Mouse (Mus musculus): Measurements from ENCODE around the gene Foxred2.

- TF ChIP-seq CTCF (IDR thresholded peaks at IDR 0.05; ENCODE audit: extremely low read depth, insufficient read depth, insufficient read length, insufficient replicate concordance) (no peak), POLR2A (IDR thresholded peaks at IDR 0.05; ENCODE audit: low read depth, low read length) (no peak)
Observed at GRCm38 (mm10) chr15:77919441-77919840, 37.1 kb downstream of the Foxred2 start.
